Mouse (Mus musculus) heart, postnatal 0 days (tissue): ENCODE measurements at regions not wholly inside any gene's neighbourhood (a gene's known extent, or its start where the extent isn't known, plus 50 kb on each side); places are given as distances from the start of the nearest gene placed in this dataset.

Source experiments
- CTCF ChIP-seq: IDR thresholded peaks from 2 replicates; pipeline ENCODE4 v1.5.1; 2016; ENCODE audit warnings: antibody characterized with exemption, control low read depth, low read depth
- EP300 ChIP-seq: IDR thresholded peaks from 2 replicates; pipeline ENCODE4 v1.6.1; 2016; ENCODE audit warnings: antibody characterized with exemption, low read depth

DNA sequence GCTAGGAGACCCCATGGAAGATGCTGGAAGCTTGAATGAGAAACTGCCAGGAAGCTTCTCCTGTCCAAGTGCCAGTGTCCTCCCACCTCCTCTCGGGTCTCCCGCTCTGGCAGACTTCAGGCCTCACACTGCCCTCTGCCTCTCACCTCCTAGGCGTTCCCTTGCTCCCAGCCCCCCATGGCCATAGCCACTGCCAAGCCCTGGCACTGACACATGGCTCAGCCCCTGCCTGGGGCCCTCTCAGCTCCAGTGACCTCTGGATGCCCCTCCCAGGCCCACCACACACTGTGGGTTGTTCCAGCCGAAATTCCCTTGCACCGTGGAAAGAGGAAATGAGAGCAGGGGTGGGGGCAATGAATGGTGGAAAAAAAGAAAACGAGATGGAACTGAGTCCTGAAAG lies 227.3 kb downstream of the Cyp26b1 start:
- TF ChIP-seq CTCF (no peak), EP300 (no peak)
